Comparison of ENCODE assay signal across 9 mouse cellular contexts in genomic region chr2:162853576-162853975, GRCm38 (mm10).
DNase-seq lines count a peak whose midpoint lies in the region; ATAC-seq and TF ChIP-seq lines count a peak whose summit lies in the region.
"Had no signal": no experiment of that assay in that cellular context is flagged by ENCODE, and none has a peak within 500 bp of the region (broad histone marks: within the 10 kb centered on the region; RNA-seq: fewer than 3 reads in every experiment).

No protein-coding gene starts in this region.

- intact Hi-C loops in heart, adult 2 months (cut with DNase I), result no loop called here

- no peak for ATAC-seq in heart, embryonic 12.5 days (ENCODE audit: insufficient number of reproducible peaks, low FRiP score)
- ATAC-seq in monocyte, adult 5-6 weeks (replicated peaks; ENCODE audit: insufficient number of reproducible peaks, low FRiP score, low TSS enrichment, poor library complexity, severe bottlenecking), result no peak
- no peak for ATAC-seq in liver, embryonic 11.5 days (replicated peaks; ENCODE audit: low FRiP score)
- no peak for ATAC-seq in inflammation-experienced regulatory T-cells, adult 6 months

- H3K79me2 ChIP-seq in heart, adult 2 months (replicated peaks; ENCODE audit: control insufficient read depth, insufficient read depth, low read length), result no peaks in the 10 kb centered on the region

- no peak for TF ChIP-seq POLR2A in heart, adult 2 months (IDR thresholded peaks at IDR 0.05; ENCODE audit: insufficient read depth, low read depth, low read length)

- no peak overlapping the region for H3K9ac ChIP-seq in heart, adult 2 months (ENCODE audit: low read depth, low read length)
- H3K9ac ChIP-seq in heart, embryonic 12.5 days, result no peak overlapping the region
- no peak overlapping the region for H3K9ac ChIP-seq in liver, embryonic 11.5 days (ENCODE audit: low read depth, low read length)
- H3K9ac ChIP-seq: neural tube, embryonic 12.5 days had no signal

- 0 out of 2 replicates have a peak, but pooled peaks have one; percentile 10 for TF ChIP-seq CTCF in heart, adult 2 months (IDR thresholded peaks at IDR 0.05)
- TF ChIP-seq CTCF in layer of hippocampus, adult 2 months (conservative IDR thresholded peaks at IDR 0.05), result no peak

- H3K4me1 ChIP-seq in heart, adult 2 months (ENCODE audit: control insufficient read depth, insufficient read depth, low read length), result no peaks in the 10 kb centered on the region
- no peaks in the 10 kb centered on the region for H3K4me1 ChIP-seq in heart, embryonic 12.5 days (replicated peaks)
- no peaks in the 10 kb centered on the region for H3K4me1 ChIP-seq in liver, embryonic 11.5 days (replicated peaks; ENCODE audit: control insufficient read depth, insufficient read depth, low read length)
- H3K4me1 ChIP-seq: neural tube, embryonic 12.5 days had no signal

- peak overlapping the region; percentile 20 for H3K27ac ChIP-seq in heart, adult 2 months
- no peak overlapping the region for H3K27ac ChIP-seq in heart, embryonic 12.5 days (ENCODE audit: poor library complexity, severe bottlenecking)
- no peak overlapping the region for H3K27ac ChIP-seq in layer of hippocampus, adult 2 months
- H3K27ac ChIP-seq in liver, embryonic 11.5 days (ENCODE audit: low read depth, low read length), result no peak overlapping the region
- H3K27ac ChIP-seq: neural tube, embryonic 12.5 days had no signal

- no peaks in the 10 kb centered on the region for H3K27me3 ChIP-seq in heart, adult 2 months (ENCODE audit: control insufficient read depth, insufficient read depth, low read length)
- no peaks in the 10 kb centered on the region for H3K27me3 ChIP-seq in heart, embryonic 12.5 days (replicated peaks)
- H3K27me3 ChIP-seq in liver, embryonic 11.5 days (replicated peaks; ENCODE audit: control insufficient read depth, insufficient read depth, low read length), result no peaks in the 10 kb centered on the region
- H3K27me3 ChIP-seq: neural tube, embryonic 12.5 days had no signal

- peak; percentile 73 to 81 for DNase-seq in heart, adult 2 months
- peak; percentile 51 for DNase-seq in adrenal gland, postnatal 25 days
- peak; percentile 68 for DNase-seq in gastrocnemius, adult 18-20 months (ENCODE audit: low spot score)
- DNase-seq in layer of hippocampus, adult 2 months (ENCODE audit: low spot score in 2 of 2), result peak; percentile 34 to 55
- DNase-seq in liver, embryonic 11.5 days (ENCODE audit: low spot score), result no peak

- 34% methylated on average over 7 of the region's 7 CpGs for WGBS in heart, adult 2 months
- 77% methylated on average over 7 of the region's 7 CpGs for WGBS in heart, embryonic 12.5 days
- WGBS in liver, embryonic 11.5 days, result 80% methylated on average over 7 of the region's 7 CpGs

- no peaks in the 10 kb centered on the region for H3K36me3 ChIP-seq in heart, adult 2 months (ENCODE audit: control insufficient read depth, insufficient read depth, low read length)
- H3K36me3 ChIP-seq in heart, embryonic 12.5 days, result no peaks in the 10 kb centered on the region
- no peaks in the 10 kb centered on the region for H3K36me3 ChIP-seq in liver, embryonic 11.5 days (ENCODE audit: control insufficient read depth, insufficient read depth, low read length)
- H3K36me3 ChIP-seq: neural tube, embryonic 12.5 days had no signal

- H3K4me2 ChIP-seq in heart, embryonic 12.5 days, result no peak overlapping the region
- no peak overlapping the region for H3K4me2 ChIP-seq in liver, embryonic 11.5 days
- H3K4me2 ChIP-seq: neural tube, embryonic 12.5 days had no signal

- 0 out of 2 replicates have a peak, but pooled peaks cover 5% of the 10 kb centered on the region for H3K9me3 ChIP-seq in heart, embryonic 12.5 days (replicated peaks)
- H3K9me3 ChIP-seq in liver, embryonic 11.5 days (ENCODE audit: control insufficient read depth, low read length), result no peaks in the 10 kb centered on the region
- H3K9me3 ChIP-seq: neural tube, embryonic 12.5 days had no signal

- no peak overlapping the region for H3K4me3 ChIP-seq in heart, adult 2 months
- H3K4me3 ChIP-seq in heart, embryonic 12.5 days, result no peak overlapping the region
- no peak overlapping the region for H3K4me3 ChIP-seq in layer of hippocampus, adult 2 months
- no peak overlapping the region for H3K4me3 ChIP-seq in liver, embryonic 11.5 days (ENCODE audit: low read depth, low read length)
- H3K4me3 ChIP-seq: neural tube, embryonic 12.5 days had no signal

- TF ChIP-seq EP300 in heart, adult 2 months (IDR thresholded peaks at IDR 0.05; ENCODE audit: insufficient read depth, low read depth, low read length), result 0 out of 2 replicates have a peak, but pooled peaks have one; percentile 24
